Comparison of ENCODE assay signal across 9 mouse cellular contexts in the genomic region with DNA sequence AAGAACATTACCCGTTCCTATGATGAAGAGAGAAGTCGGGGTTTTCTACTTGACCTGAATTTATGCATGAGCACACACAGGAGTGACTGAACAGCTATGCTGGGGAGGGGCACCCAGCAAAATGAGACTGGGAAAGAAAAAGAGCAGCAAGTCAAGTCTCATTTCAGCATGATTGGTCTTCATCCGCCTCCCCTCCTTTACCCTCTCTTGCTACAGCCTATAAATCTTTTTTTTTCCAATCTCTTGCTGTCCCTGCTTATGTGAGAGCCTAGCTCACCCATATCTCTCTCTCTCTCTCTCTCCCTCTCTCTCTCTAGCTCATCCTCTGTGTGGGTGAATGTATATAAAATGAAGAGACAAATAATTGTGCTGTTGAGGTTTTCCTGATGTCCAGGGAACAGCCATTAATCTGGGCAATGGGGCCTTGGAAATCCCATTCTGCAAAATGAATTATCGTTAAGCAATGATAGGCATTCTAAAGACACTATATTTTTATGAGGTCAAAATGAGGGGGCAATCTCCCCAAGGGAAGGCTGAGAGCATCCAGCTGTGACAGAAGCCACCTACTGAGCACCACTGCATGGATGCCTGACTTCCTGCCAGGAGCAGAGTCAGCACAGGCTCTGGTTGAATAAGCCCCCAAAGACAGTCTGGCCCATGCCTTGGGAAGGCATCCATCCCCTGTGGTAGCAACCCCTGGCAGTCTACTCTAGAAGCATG.
DNase-seq lines count a peak whose midpoint lies in the region; ATAC-seq and TF ChIP-seq lines count a peak whose summit lies in the region.
"Had no signal": no experiment of that assay in that cellular context is flagged by ENCODE, and none has a peak within 500 bp of the region (broad histone marks: within the 10 kb centered on the region; RNA-seq: fewer than 3 reads in every experiment).

No protein-coding gene starts in this region.

- H3K4me2 ChIP-seq in stomach, embryonic 14.5 days (replicated peaks; ENCODE audit: low read depth, low read length), result no peak overlapping the region
- no peak overlapping the region for H3K4me2 ChIP-seq in stomach, postnatal 0 days (replicated peaks; ENCODE audit: low read depth)
- peak overlapping the region; percentile 30 for H3K4me2 ChIP-seq in hindbrain, postnatal 0 days (ENCODE audit: low read depth, low read length)

- no peaks in the 10 kb centered on the region for H3K27me3 ChIP-seq in stomach, embryonic 14.5 days (ENCODE audit: control insufficient read depth, insufficient read depth, low read length)
- H3K27me3 ChIP-seq in stomach, postnatal 0 days (ENCODE audit: control insufficient read depth, insufficient read depth, low read length), result no peaks in the 10 kb centered on the region
- H3K27me3 ChIP-seq in hindbrain, postnatal 0 days (ENCODE audit: insufficient read depth, low read length), result no peaks in the 10 kb centered on the region
- H3K27me3 ChIP-seq in midbrain, embryonic 10.5 days (ENCODE audit: low read depth, poor library complexity, severe bottlenecking), result no peaks in the 10 kb centered on the region

- DNase-seq in stomach, postnatal 0 days (ENCODE audit: low spot score), result no peak
- DNase-seq in hindbrain, postnatal 0 days (ENCODE audit: low spot score), result peak; percentile 57
- DNase-seq in midbrain, embryonic 10.5 days (ENCODE audit: low spot score), result no peak
- DNase-seq in urinary bladder, postnatal 36 days (ENCODE audit: low spot score in 2 of 2), result no peak
- no peak for DNase-seq in left cerebral cortex, postnatal 4 days

- peaks cover 32% of the 10 kb centered on the region for H3K4me1 ChIP-seq in stomach, embryonic 14.5 days (ENCODE audit: control insufficient read depth, insufficient read depth, low read length)
- no peaks in the 10 kb centered on the region for H3K4me1 ChIP-seq in stomach, postnatal 0 days (replicated peaks; ENCODE audit: control insufficient read depth, insufficient read depth)
- peaks cover 21% of the 10 kb centered on the region for H3K4me1 ChIP-seq in hindbrain, postnatal 0 days (ENCODE audit: insufficient read depth, low read length)
- H3K4me1 ChIP-seq in midbrain, embryonic 10.5 days, result peaks cover 87% of the 10 kb centered on the region

- no peak overlapping the region for H3K4me3 ChIP-seq in stomach, embryonic 14.5 days (ENCODE audit: low read depth, low read length)
- no peak overlapping the region for H3K4me3 ChIP-seq in stomach, postnatal 0 days (ENCODE audit: low read depth, low read length)
- no peak overlapping the region for H3K4me3 ChIP-seq in hindbrain, postnatal 0 days (ENCODE audit: low read length)
- H3K4me3 ChIP-seq in midbrain, embryonic 10.5 days, result peak overlapping the region; percentile 11; the same call in 1 of the 2 replicates

- peak; percentile 21; the same call in 1 of the 2 replicates for ATAC-seq in stomach, embryonic 14.5 days (ENCODE audit: insufficient number of reproducible peaks, insufficient read depth, low FRiP score, low read depth)
- no peak for ATAC-seq in stomach, postnatal 0 days (ENCODE audit: low FRiP score, low TSS enrichment)
- peak; percentile 82 for ATAC-seq in hindbrain, postnatal 0 days
- no peak for ATAC-seq in activated CD4-positive, CD25-positive, alpha-beta regulatory T cell, adult 4 months
- no peak for ATAC-seq in granulocyte monocyte progenitor cell, adult 5-6 weeks (replicated peaks; ENCODE audit: poor library complexity, severe bottlenecking)

- no peak for TF ChIP-seq CTCF in stomach, postnatal 0 days (IDR thresholded peaks at IDR 0.05; ENCODE audit: low read depth)
- TF ChIP-seq CTCF in hindbrain, postnatal 0 days (IDR thresholded peaks at IDR 0.05; ENCODE audit: low read depth), result no peak

- 32% methylated on average over 4 of the region's 4 CpGs for WGBS in stomach, embryonic 14.5 days
- 41% methylated on average over 4 of the region's 4 CpGs for WGBS in stomach, postnatal 0 days
- WGBS in hindbrain, postnatal 0 days, result 22% methylated on average over 4 of the region's 4 CpGs
- WGBS in midbrain, embryonic 10.5 days, result 35% methylated on average over 4 of the region's 4 CpGs

- H3K36me3 ChIP-seq in stomach, embryonic 14.5 days (ENCODE audit: control insufficient read depth, insufficient read depth, low read length), result no peaks in the 10 kb centered on the region
- H3K36me3 ChIP-seq in stomach, postnatal 0 days (ENCODE audit: control insufficient read depth, insufficient read depth, low read length), result no peaks in the 10 kb centered on the region
- H3K36me3 ChIP-seq in hindbrain, postnatal 0 days (ENCODE audit: insufficient read depth, low read length), result no peaks in the 10 kb centered on the region
- H3K36me3 ChIP-seq in midbrain, embryonic 10.5 days, result no peaks in the 10 kb centered on the region
- H3K36me3 ChIP-seq: G1E had no signal

- H3K27ac ChIP-seq in stomach, embryonic 14.5 days (ENCODE audit: low read length), result peak overlapping the region; percentile 55; the same call in 1 of the 2 replicates
- no peak overlapping the region for H3K27ac ChIP-seq in stomach, postnatal 0 days (replicated peaks)
- peak overlapping the region; percentile 61; the same call in 1 of the 2 replicates for H3K27ac ChIP-seq in hindbrain, postnatal 0 days
- H3K27ac ChIP-seq in midbrain, embryonic 10.5 days (replicated peaks), result peak overlapping the region; percentile 72

- H3K9ac ChIP-seq in stomach, embryonic 14.5 days (replicated peaks; ENCODE audit: low read depth, low read length), result no peak overlapping the region
- H3K9ac ChIP-seq in stomach, postnatal 0 days (ENCODE audit: low read length), result no peak overlapping the region
- no peak overlapping the region for H3K9ac ChIP-seq in hindbrain, postnatal 0 days (replicated peaks; ENCODE audit: low read length)

- intact Hi-C loops in left cerebral cortex, postnatal 4 days (cut with DNase I), result no loop called here

- TF ChIP-seq EP300 in stomach, postnatal 0 days (optimal IDR thresholded peaks at IDR 0.05), result no peak

- no peaks in the 10 kb centered on the region for H3K9me3 ChIP-seq in stomach, embryonic 14.5 days (ENCODE audit: control insufficient read depth, low read depth, low read length)
- no peaks in the 10 kb centered on the region for H3K9me3 ChIP-seq in stomach, postnatal 0 days (ENCODE audit: control insufficient read depth, low read length)
- H3K9me3 ChIP-seq in hindbrain, postnatal 0 days (ENCODE audit: low read length), result no peaks in the 10 kb centered on the region
- H3K9me3 ChIP-seq in midbrain, embryonic 10.5 days (replicated peaks), result no peaks in the 10 kb centered on the region
- H3K9me3 ChIP-seq: G1E had no signal

Comparison
In these comparisons a context has a peak if more than half of its experiments do, and no peak if none do; other contexts are left out.
1. ATAC-seq: peak in stomach, embryonic 14.5 days (single experiment) and hindbrain, postnatal 0 days (single experiment); none in stomach, postnatal 0 days (single experiment), activated CD4-positive, CD25-positive, alpha-beta regulatory T cell, adult 4 months (single experiment) and granulocyte monocyte progenitor cell, adult 5-6 weeks (single experiment).